Mouse (Mus musculus) lung, adult 2 months (tissue): Measurements from ENCODE around the gene Fcrl6.
A peak's percentile ranks its signal among the peaks of the same experiment; 100 is the strongest.

Experiments used
- CTCF ChIP-seq: fragments of 200-500 bp; IDR thresholded peaks from 2 replicates; pipeline ENCODE4 v1.5.1; 2011; ENCODE audit warnings: mild to moderate bottlenecking, low read length, control low read depth; ENCODE audit not compliant: insufficient read depth
- POLR2A ChIP-seq: fragments of 200-500 bp; IDR thresholded peaks from 2 replicates; pipeline ENCODE4 v1.6.1; 2011; ENCODE audit warnings: low read depth, mild to moderate bottlenecking, control low read depth, low read length, borderline replicate concordance; ENCODE audit errors: extremely low read depth

DNA sequence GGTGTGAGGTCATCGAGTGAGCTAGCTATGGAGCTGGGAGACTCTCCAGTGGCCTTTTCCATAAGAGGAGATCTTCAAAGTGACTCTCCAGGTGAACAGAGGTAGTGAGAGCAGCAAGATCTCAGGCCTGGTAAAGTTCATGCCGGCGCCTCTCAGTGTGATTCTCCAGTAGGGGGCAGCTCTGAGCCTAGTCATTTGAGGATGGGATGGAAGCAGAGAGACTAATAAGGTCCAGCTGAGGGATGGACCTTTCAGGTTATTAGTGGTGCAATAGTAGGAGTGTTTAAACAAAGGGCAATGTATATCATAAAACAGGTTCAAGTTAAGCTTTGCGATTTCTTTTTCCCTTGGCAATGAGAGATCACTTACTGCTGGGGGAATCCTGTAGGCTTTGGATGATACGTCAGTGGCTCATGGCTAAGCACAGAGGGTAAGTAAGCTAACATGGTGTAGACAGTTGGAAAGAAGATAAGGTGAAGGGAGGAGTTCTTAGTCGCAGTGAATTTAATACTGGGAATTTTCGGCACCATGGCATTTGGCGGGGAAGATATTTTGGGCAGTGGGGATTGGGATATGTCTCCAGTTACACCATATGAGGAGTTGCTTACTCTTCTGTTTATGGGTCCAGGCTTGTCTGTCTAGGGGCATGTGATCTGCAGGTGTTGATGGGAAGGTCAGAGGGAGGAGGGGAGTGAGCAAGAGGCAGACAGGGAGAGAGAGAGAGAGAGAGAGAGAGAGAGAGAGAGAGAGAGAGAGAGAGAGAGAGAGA is 48.4 kb upstream of the Fcrl6 start:
- peak; percentile 48 for TF ChIP-seq CTCF
- no peak for TF ChIP-seq POLR2A
